Mouse (Mus musculus) midbrain, embryonic 10.5 days (tissue): ENCODE results near the gene Bves. TPM values are rescaled to one million over a fixed set of nuclear protein-coding genes. Genes with fewer than 3 reads are reported as not detected.

Source experiments
- polyA plus RNA-seq: library from polyadenylated mRNA; unstranded; fragments of >200 nt; fragmentation: Nextera tagmentation; extraction: Ambion mirVana; gene quantifications from 2 replicates; pipeline ENCODE4 v1.2.1, GENCODE M21; 2016

The Bves gene
- polyA plus RNA-seq, 1 experiment from 2014 or later, result 2.6 TPM

Other genes with a start within 250 kb of the Bves start
- 0.19 and 0.22 TPM in 2 replicates for gene Popdc3, start 157.7 kb upstream of the Bves start, polyA plus RNA-seq
- 37.9 and 52.7 TPM in 2 replicates for gene Lin28b, start 150.6 kb downstream of the Bves start, polyA plus RNA-seq
- gene Hace1, start 242.1 kb downstream of the Bves start, polyA plus RNA-seq, result 19.9 and 21.9 TPM in 2 replicates